Mouse (Mus musculus): ENCODE results near the gene Vmn1r41.

GRCm38 (mm10) chr6:89742811-89743210 is 2.2 kb downstream of the Vmn1r41 start:
- no peak for TF ChIP-seq CTCF (conservative IDR thresholded peaks at IDR 0.05 in 1 of 2, IDR thresholded peaks at IDR 0.05 in 1 of 2; ENCODE audit: low read depth in 2 of 2, low read length in 2 of 2)
- no peak for TF ChIP-seq POLR2A (IDR thresholded peaks at IDR 0.05; ENCODE audit: low read depth, low read length)
- no peak for TF ChIP-seq ZC3H11A (IDR thresholded peaks at IDR 0.05; ENCODE audit: low read depth, low read length)
- TF ChIP-seq RCOR1 (conservative IDR thresholded peaks at IDR 0.05; ENCODE audit: low read depth, low read length): no peak
- no peak for TF ChIP-seq TBP (conservative IDR thresholded peaks at IDR 0.05; ENCODE audit: low read depth, low read length)
- no peak for TF ChIP-seq TCF12 (IDR thresholded peaks at IDR 0.05; ENCODE audit: low read depth, low read length)
- no peak for TF ChIP-seq EP300 (IDR thresholded peaks at IDR 0.05; ENCODE audit: low read length)
- TF ChIP-seq ZNF384 (IDR thresholded peaks at IDR 0.05; ENCODE audit: low read depth, low read length): no peak
- TF ChIP-seq USF1 (IDR thresholded peaks at IDR 0.05; ENCODE audit: low read depth, low read length): no peak
- TF ChIP-seq UBTF (IDR thresholded peaks at IDR 0.05; ENCODE audit: low read depth, low read length): no peak
- no peak for TF ChIP-seq NELFE (IDR thresholded peaks at IDR 0.05; ENCODE audit: low read depth, low read length)
